Mouse (Mus musculus): ENCODE data around the gene Gm20379.

The Gm20379 gene

DNA sequence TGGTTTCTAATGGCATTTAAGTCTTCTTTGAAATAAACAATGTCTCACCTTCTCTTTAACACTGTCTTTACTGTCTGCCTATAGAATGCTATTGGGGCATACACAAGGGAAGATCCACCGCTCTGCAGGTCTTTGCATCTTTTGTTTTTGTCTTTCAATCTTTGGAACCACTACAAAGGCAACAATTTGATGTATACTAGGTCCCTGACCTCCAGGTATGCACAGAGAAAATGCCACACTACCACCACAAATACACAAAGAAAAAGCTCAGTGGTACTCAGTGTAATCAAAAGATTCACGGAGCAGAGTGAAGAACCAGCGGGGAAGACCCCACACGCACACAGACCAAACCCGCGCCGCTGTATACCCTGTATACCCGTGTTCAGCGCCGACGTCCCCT is at the start of gene Gm20379:
Gene Gm20379 (plus strand): TSS at position 301 of the 400 bp plus-strand sequence.
- no peak for DNase-seq (ENCODE audit: low read depth, low spot score)

DNA sequence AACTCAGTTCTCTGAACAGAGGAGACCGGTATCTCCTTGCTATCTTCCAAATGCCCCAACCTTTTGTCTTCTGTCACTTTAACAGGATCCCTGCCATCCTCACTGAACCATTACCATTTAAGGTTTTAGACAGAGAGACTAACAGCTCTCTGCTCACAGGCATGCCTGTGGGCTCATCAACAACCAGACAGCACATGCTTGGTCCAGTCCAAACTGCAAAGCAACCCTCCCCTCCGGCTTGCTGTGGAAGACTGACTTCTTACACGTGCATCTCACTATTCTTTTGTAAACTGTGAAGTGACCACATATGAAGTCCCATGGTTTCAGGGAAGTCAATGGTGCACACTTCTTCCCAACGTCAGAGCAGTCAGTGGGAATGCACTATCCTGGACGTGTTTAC is 44.5 kb upstream of the Gm20379 start:
- no peak for DNase-seq (ENCODE audit: low read depth, low spot score)

DNA sequence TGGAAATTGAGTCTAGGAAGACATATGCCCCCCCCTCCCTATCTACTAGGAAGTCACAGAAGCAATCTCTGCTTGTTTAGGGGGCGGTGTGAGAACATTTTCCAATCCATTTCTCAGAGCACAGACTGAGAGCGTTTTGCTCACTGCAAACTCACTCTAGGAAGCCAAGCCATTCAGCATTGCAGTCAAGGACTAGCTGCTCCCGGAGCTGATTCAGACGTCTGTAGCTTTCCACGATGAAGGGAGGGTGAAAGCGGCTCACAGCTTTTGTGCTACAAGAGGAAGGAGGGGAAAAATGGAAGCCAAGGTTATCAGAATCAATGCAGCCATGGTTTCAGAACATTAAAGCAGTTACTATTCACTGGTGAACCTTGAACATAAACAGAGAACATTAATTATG is 42.2 kb upstream of the Gm20379 start:
- DNase-seq (ENCODE audit: low read depth, low spot score): no peak

DNA sequence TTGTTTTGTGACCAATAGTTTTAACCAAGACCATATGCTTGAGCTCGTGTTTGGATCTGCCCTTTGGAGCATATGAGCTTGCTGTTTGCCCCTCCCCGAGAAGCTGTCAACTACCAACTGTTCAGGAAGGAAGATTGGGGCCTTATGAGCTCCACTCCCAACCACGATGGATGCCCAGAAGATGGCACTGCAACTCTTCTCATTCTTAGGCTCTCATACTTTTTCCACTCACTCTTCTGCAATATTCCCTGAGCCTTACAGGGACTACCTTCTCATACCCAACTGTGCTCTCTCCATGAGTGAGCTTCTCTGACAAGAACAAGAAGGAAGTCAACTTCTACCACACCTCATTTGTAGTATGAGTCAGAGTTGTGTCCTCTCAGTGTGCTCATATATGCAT is 38.7 kb upstream of the Gm20379 start:
- DNase-seq (ENCODE audit: low read depth, low spot score): no peak

DNA sequence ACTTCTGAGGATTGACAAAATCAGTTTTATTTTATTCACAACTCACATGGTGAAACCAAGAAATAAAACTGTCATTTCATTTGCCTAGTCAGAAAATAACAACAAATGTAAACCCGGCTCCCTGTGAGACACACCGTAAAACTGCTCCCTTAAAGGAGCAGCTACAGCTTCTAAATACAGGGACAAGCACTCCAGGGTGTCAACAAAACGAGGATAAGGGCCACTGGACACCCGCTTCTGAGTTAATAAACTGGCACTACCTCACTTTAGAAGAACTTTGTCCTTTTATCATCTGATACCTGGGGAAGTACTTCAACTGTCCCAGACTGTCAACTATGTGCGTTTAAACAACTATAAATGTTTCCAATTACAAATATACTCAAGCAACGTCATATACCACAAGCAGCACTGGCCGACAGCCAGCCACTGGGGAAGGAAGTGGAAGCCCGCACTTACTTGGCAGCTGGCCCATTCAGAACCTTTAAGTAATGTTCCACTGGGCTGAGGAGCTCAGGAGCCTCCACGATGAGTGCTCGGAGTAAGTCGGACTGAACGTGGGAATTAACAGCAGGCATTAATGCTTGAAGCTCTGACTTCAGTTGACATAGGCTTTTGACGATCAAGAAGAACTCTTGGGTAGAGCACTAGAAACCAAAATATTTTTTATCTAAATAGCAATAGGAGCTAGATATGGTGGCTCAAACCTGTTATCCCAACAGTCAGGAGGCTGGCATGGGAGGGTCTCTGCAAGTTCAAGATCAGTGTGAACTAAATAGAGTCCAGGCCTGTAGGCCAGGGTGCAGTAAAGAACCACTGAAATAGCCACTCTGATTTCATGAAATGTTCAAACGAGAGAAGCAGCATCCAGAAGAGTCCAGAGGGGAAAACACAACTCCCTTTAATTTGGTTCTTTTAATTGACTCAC is 31.2 kb upstream of the Gm20379 start:
- no peak for DNase-seq (ENCODE audit: low read depth, low spot score)

DNA sequence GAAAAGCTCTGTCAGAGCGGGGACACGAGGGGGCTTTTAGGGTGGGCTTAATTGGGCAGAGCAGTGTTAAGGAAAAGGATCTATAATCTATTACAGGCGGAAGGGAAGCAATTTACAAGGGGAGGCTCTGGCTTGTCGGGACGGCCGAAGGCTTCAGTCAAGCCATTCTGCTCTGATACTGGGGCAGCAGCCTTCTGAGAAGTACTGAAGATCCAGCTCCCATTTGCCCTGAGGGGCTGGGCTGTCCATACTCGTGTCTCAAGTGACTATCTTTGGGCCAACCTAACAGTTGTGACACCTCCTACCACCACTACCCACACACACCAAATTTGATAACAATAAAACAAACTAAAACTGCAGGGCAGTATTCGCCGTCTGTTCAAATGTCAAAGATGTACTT is 30.5 kb upstream of the Gm20379 start:
- no peak for DNase-seq (ENCODE audit: low read depth, low spot score)

DNA sequence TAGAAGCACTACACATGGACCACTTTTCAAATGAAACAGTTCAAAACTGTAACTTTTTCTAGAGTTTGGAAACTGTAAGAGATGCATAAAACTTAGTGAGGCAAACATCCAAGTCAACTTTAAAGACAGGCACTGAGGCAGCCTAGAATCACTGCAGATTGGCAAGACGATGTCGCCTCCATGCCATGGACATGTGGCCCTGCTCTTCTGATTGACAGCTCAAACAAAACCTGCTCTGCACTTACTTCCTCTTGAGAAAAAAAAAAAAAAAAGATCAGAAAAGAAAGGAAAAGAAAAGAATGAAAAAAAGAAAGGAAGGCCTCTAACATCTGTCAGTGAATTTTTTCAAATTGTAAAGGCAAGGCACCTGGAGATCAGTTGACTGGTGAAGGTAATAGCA is 28.8 kb upstream of the Gm20379 start:
- no peak for DNase-seq (ENCODE audit: low read depth, low spot score)

DNA sequence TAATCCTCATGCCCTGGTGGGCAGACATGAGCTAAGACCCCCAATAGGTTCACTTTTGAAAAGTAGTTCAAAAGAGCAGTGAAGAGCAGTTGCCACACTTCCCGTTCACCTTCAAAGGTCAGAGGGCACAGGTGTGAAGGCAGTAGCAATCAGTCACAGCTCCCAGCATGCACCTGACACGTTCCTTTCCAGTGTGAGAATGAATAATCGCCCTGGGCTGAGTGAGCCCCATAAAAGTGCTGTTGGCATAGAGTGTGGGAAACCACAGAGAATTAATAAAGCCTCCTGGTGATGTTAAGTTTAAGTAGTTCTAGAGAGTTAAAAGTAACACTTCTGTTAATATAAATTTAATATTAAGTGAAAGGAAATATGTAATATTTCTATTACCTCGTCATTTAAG is 14.2 kb upstream of the Gm20379 start:
- DNase-seq (ENCODE audit: low read depth, low spot score): no peak

DNA sequence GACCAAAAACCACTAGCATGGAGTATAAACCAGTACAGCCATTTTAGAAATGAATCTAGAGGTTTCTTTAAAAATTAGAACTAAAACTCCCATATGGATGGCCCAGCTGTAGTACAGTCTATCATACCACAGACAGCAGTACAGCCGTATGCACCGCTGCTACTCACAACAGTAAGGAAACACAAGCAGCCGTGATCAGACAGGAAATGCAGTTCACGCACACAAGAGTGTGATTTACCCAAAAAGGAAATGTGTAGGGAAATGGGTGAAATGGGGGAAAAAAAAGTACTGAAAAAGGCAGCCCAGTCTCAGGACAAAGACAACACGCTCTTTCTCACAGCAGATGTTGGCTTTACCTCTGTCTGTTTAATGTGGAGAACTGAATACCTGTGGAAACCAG is 11.9 kb upstream of the Gm20379 start:
- no peak for DNase-seq (ENCODE audit: low read depth, low spot score)

DNA sequence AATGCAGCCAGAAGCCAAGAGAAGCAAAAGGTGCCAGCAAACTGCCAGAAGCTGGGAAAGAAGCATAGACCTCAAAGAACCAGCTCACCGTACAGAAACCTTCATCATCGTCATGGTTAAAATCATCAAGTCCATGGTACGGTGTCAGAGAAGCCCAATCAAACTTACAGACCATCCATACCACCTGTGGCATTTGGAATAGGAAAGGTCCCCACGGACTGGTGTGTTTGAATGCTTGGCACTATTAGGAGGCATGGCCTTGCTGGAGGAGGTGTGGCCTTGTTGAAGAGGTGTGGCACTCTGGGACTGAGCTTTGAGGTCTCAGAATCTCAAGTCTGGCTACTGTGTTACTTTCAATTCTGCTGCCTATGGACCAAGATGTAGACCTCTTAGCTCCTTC is 9.3 kb upstream of the Gm20379 start:
- no peak for DNase-seq (ENCODE audit: low read depth, low spot score)

DNA sequence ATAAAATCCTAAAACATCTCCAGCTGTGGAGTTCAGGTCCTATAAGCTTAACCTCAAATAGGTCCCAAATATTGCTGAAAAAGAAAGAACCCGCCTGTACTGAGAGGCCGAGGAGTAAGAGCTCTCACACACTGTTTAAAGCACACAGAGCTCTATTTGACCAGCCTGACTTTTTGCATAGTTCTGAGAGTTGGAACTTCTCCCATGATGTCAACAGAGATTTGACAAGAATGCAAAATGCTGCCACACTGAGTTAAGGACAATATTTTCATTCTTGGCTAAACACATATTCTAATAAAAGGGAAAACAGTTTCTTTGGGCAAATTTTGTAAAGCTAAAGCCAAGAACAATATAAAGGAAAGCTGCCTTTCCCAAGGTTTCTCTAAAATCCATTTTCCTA is 8.8 kb upstream of the Gm20379 start:
- no peak for DNase-seq (ENCODE audit: low read depth, low spot score)

DNA sequence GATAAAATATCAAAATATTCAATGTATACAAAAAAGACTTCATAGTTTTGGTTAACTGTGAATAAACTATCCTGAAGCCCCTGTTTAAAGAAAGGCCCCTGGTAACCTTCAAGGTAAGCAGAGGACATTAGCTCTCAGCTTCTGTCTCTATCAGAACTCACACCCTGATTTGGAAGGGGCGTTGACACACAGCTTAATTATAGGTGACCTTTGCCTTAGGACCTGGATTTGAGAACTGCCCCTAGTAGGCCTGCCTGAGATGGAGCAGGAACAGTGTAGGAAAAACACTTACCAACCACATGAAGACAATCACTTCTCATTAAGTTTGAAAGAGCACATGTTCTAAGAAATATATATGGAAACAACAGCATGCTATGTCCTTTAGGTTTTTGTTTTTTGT is 6.3 kb upstream of the Gm20379 start:
- no peak for DNase-seq (ENCODE audit: low read depth, low spot score)

DNA sequence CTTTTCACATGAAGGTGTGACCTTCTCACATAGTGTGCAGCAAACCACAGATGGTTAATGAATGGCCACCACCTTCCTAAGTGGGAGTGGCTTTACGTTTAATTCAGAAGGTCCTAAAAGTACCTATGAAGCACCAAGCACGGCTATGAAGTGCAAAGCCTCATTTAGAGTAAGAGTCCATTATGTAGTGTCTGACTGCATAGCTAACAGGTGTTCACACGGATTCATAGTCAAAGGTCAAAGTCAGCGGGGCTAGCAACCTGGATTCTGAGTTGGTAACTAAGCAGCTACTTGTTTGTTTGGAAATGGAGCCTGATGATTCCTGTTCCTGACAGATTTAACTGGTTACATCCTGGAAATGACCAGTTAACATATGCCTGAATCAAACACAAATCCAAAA is 4.0 kb upstream of the Gm20379 start:
- no peak for DNase-seq (ENCODE audit: low read depth, low spot score)

DNA sequence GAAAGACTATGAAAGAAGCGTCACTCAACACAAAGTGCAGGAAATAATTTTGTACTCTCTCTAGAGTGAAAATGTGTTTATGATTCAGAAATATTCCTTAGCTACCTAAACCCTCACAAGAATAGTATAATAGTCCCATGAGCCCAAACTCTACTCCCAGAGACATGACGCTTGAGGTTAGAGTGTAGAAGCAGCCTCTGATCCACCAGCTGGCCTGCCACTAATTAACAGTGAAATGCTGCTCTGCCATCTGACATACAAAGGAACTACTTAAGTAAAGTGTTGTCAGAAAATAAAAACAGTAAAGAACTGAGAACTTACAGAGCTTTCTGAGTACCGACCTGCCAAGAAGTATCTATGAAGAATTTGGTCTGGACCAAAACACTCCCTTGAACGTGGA is 3.3 kb upstream of the Gm20379 start:
- DNase-seq (ENCODE audit: low read depth, low spot score): no peak

DNA sequence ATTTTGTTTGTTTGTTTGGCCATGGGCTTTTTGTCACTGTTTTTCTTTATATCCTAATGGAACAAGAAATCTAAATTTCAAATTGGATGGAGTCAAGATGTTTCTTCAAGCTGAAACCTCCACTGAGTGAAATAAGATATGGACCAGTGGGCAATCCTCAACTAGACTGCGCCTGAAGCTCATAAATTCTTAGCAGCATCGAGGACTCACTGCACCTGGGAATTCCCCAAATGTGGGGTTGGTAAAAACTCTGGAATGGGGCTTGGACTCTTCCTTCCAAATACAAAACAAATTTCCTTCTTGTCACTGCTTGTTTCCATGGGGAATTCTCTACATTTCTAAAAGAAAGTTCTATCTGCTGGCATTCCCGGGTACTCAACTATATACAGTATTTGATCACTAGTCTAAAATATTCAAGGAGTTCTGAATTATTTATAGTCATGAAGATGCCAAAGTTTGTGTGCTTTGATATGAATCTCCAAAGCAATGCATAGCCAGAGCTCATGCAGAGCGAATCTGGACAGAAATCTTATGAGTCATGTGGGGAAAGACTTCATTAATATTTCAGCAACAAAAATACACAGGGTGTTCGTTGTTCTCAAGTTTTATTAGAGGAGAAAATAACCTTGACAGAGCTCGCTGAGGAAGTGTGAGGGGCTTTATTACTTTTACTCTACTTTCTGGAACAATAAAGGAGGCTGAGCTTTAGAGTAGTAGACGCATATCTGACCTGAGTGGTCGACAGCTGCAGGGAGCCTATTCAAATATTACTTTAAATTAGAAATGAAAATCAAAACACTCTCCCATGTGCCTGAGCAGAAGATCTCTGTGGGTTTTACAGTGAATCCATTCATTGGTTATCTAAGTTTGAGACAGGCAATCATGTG is 2.5 kb upstream of the Gm20379 start:
- DNase-seq (ENCODE audit: low read depth, low spot score): no peak

DNA sequence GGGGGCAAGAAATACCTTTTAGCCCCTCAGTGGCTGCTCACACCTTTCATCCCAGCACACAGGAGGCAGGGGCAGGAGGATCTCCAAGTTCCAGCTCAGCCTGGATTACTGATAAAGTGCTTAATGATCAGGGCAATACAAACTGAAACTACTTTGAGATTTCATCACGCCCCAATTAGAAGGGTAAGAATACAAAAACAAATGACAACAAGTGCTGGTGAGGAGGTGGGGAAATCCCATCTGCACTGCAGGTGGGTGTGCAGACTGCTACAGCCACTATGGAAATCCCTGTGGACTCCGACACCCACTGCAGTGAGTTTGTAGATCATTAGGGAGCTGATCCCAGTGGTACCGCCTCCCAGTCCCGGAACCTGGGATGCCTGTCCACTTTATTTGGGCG is 1.5 kb upstream of the Gm20379 start:
- no peak for DNase-seq (ENCODE audit: low read depth, low spot score)

DNA sequence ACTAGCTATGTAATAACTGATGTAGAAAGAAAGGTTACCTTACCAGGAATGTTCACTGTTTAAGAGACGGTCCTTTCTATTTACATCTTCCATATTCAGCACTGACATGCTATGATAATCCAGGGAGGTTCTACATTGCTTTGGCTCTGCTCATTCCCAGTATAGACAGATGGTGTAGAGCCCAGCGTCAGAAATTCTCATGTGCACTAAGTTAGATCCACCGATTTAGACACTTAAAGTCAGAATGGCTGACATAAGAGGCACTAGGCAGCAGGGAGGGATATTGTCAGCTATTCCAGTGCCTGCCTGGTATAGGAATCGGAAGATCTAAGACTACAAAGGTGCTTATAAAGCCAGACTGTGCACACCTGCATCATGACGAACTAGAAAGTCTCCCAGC is 8.8 kb downstream of the Gm20379 start:
- no peak for DNase-seq (ENCODE audit: low read depth, low spot score)

DNA sequence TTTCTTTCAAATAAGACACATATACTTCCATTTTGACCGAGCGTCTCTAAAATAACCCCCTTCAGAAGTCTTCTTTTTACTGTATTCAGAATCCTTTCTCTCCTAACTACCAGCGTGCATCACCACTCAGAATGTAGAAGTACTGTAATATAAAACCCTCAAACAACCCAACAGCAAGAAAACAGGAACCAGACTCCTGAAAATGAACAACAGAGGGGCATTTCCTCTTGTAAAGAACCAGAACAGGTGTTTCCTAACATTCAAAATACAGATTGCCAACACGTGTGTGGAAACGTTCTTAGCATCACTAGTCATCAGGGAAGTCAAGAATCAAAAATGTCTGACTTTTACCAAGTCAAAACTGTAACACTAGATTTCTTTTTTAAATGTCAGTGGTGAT is 15.0 kb downstream of the Gm20379 start:
- DNase-seq (ENCODE audit: low read depth, low spot score): no peak

DNA sequence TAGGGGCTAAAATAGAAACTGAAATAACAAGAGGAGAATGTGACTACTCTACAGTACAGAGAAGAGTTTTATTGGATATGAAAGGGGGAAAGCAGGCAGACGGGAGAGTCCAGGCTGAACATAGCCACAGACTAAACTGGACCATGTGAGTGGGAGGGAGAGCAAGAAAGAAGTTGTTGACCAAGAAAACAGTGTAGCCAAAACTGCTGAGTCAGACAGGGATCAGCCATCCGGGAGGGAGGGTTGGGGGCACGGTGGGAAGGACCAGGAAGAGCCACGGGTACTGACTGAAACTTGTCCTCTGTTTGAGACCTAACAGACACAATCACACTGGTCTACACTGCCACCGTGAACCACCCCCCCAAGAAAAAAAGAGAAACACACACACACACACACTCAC is 20.2 kb downstream of the Gm20379 start:
- DNase-seq (ENCODE audit: low read depth, low spot score): no peak

DNA sequence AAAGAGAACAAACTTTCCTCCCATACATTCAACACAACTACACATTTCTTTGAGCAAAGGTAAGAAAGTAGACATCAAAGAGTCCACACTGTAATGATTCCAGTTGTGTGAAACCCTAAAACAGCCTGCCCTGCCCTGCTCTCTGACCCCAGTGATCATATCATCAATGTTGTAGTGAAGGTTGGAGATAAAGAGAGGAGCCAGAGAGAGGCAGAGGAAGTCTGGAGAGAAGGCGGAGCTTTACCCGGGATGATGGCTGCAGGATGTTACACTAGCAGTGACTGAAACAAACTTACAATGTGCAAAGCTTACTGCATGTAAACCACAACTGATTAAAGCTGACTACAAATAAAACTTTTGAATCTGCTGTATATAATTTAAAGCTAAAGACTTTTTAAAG is 22.2 kb downstream of the Gm20379 start:
- DNase-seq (ENCODE audit: low read depth, low spot score): no peak

DNA sequence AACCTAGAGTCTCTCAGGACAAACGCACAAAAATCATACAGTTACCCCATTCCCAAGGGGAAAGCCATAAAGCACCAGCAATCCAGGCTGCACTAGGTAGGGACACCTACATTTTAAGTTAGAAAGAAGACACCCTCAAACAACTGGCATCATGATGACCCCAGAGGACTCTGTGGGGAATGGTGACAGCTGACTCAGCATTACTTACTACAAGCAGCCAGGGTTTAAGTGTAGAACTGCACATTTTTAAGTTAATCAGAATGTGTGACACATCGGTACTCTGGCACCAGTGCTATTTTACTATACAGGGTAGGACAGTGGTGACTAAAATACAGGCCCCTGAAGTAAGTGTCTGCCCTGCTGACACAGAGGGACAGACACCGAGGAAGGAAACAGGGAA is 24.8 kb downstream of the Gm20379 start:
- DNase-seq (ENCODE audit: low read depth, low spot score): no peak

DNA sequence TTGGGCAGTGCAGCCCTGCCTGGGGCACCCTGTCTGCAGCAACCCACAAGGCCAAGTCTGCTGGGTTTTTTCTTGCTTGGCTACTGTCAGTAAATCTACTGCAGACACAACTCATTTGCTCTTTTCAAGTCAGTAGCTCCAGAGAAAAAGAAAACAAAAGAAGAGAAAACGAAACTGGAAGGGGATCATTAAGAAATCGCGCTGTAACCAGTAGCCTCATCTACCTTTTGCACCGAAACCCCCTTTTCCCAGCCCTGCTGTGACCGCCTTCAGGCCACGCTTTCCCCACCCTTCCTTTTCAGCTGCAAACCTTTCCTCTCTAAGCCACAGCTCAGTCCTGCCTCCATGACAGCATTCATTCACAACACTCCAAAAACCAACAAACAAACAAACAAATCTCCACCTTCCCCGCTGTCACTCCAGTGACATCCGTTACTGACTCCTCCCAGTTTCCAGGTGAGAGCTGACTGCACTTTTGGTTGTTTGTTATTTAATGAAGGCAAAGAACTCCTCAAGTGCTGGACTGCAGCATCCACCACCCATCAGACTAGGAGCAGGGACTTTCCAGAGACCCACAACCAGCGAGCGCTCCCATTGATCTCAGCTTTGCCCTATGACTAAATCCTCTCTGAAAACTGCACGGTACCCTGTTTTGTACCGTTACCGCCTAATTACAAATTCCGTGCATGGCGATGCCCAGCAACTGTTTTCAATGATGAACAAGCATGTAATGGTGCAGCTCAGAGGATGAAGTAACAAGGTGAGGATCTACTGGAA is 26.5 kb downstream of the Gm20379 start:
- DNase-seq (ENCODE audit: low read depth, low spot score): no peak

All from retina, postnatal 7 days (tissue).